Mouse (Mus musculus) embryo, embryonic 11.5 days (tissue): Measurements from ENCODE around the gene Prdm10.

Experiments used
- DNase-seq: peaks from one replicate; pipeline ENCODE4 v3.0.0-alpha.2; 2012; ENCODE audit warnings: low read depth, low spot score

The Prdm10 gene

DNA sequence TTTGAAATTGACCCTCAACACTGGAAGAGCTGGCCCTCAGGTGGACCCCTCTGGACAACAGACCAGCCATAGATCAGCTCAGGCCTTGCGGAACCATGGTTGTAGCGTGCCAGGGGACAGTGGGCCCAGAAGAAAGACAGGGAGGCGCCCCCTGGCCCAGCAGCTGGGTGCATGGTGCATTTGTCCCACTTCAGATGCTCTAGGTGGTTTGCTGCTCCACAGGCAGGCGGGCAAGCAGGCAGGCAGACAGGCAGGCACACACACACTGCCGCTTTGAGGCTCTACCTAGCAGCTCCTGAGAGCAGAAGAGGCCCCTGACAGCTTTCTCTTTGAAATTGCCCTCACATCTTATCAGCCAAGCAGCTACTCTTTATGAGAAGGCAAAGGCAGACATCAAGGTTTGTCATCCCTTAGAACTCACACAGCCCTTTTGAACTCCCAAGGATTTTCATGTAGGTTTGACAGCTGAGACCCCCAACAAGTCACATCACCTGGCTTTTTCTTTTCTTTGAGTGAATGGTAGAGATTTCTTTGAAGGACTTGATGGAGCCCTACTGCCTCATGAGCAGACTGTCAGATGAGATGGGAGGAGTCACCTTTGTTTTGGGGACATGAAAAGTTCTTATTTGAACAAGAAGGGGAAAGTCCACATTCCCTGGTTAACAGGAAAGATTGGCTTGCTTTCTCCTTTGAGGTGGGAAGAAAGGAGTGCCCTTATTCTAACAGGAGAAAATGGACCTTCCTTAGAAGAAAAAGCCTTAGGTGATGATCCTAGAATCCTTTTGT is 21.4 kb downstream of the Prdm10 start:
- DNase-seq, result no peak

- DNase-seq, result no peak
Observed at GRCm38 (mm10) chr9:31304358-31304757, 24.0 kb downstream of the Prdm10 start.

DNA sequence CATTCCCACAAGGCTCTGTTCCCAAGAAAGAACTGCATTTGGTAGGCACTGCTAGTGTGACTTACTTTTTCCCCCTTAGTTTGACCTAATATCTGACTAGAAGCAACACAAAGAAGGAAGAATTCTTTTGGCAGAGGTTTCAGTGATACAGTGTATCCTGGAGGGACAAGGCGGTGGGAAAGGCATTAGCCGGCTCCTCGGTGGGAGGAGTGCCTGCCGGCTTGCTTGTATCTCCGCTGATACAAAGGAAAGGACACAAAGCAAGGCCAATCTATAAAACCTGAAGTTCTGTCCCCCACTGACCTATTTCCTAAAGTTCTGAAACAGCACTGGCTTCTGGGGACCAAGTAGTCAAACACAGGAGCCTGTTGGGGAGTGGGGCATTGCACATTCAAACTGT is 24.8 kb downstream of the Prdm10 start:
- DNase-seq, result no peak

DNA sequence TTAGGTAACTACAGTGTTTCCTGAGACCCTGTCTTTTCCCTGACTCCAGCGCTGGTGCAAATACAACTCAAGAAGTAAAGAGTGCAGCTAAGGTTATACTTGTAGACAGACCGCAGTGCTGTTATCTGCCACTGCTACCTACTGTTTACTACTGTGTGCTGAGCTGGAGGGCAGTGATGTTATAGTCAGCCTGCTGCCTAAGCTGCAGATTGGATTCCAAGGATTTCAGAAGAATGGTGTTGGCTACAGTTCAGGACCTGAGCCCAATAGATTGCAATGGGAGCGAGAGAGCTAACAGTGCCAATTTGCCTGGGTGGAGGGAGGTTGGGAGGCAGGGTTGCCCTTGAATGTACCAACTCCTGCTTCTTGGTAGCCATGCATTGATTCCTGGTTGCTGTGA is 25.5 kb downstream of the Prdm10 start:
- no peak for DNase-seq

GRCm38 (mm10) chr9:31307232-31307631 is 26.9 kb downstream of the Prdm10 start:
- DNase-seq, result no peak

DNA sequence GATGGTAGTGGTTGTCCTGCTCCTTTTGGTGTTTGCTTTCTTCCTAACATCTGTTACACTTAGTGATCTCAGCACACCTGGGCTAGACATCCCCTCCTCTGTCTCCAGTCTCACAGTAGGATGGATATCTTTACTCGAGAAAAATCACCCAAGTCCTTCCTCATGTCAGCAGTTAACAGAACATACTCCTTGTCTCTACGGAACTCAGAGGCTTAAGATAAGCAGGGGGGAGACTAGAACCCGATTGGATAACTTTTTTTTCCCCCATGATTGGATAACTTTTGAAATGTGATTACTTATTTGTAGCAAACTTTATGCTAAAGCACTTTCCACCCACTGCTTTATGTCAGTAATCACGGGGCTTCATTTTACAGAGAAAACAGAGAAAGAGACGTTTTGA is 28.7 kb downstream of the Prdm10 start:
- no peak for DNase-seq

DNA sequence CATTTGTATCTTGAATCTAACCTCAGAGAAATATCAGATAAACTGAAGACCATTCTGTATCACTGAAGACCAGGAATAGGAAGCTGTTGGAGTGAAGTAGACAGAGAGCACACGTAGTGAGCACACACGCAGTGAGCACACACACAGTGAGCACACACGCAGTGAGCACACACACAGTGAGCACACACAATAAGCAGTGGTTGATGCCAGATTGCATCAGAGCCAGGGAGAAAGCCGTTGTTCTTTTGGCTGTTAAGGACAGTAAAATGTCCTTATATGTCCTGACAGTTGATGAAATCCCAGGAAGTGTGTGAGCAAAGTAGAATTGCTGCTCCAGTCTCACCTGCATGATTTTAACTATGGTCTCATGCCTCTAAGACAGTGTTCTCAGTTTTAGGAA is 30.3 kb downstream of the Prdm10 start:
- no peak for DNase-seq

DNA sequence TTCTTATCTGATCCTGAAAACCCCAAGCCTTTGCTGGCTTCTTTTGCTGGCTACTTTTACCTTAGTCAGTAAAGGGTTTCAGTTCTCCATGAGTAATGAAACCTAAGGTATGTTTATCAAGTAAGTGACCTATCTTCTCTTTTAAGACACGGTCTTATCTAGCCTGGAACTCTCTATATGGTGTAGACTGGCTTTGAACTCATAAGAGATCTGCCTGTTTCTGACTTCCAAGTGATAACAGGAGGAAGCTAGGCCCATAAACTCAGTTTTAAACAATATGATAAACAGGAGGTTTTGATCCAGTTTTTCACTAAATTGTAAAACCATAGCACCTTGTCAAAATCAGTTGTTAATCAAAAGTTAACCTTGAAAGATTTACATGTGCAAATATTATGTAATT is 33.5 kb downstream of the Prdm10 start:
- no peak for DNase-seq

DNA sequence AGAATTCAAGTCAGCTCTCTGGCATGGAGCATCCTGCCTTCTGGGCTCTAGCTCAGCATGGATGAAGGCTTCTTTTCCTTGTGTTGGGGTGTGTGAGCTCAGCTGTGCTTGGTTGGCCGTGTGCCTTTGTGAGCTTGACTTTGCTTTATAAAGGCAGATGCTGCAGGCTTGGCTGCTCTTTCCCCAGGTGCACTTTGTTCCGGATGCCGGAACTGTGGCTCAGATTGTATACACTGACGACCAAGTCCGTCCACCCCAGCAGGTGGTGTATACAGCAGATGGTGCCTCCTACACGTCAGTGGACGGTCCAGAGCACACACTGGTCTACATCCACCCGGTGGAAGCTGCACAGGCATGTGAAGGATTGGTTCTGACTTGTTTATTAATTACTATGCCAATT is 35.6 kb downstream of the Prdm10 start:
- DNase-seq, result no peak

DNA sequence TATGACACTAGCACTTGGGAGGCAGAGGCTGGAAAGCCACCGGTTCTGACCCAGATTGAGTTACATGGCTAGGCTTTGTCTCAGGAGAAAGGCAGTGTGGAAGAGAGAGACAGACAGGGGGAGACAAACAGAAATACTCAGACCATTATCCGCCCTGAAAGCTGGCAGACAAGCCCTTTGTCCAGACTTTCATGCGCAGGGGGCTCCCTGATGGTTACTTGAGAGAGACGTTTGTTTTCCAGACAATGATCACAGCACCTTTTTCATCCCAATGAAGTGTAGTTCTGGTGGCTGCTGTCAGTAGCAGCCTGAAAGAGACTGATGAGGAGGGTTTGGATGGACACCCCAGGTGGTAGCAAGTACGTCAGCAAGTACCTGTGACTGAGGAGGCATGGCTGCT is 38.6 kb downstream of the Prdm10 start:
- no peak for DNase-seq

- no peak for DNase-seq
Observed at GRCm38 (mm10) chr9:31320734-31321133, 40.4 kb downstream of the Prdm10 start.

GRCm38 (mm10) chr9:31321526-31321925 is 41.2 kb downstream of the Prdm10 start:
- DNase-seq, result no peak

DNA sequence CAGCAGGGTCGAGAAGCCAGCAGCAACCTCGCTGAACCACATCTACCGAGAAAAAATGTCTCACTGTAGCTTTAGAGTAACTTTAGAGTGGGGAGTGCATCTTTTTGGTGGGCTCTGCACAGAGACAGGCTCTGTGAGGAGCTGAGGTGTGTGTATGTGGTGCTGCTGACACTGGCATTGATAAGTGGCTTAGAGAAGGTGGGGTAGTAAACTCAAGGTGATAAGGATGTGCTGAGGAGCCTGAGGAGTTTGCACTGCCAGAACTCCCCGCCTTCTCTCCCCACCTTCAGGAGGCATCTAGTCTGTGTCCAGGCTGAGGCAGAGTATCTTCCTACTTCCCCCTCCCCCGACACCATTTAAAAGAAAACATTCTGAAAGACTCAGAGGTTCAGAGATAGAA is 41.8 kb downstream of the Prdm10 start:
- DNase-seq, result no peak

DNA sequence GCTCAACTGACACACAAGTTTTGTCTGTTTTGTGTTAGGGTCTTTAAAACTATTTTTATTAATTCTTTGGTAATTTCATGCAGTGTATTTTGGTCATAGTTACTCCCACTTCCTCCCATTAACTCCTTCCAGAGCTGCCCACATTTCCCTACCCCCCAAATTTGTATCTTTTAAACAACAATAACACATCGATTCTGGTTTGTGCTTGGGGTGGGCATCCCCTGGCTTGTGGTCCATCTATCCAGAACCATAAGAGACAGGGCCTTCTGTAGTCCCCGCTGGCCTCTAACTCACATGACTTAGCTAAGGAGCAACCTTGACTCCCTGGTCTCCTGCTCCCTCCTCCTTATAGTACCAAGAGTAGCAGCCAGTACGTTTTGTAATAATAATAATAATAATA is 50.5 kb downstream of the Prdm10 start:
- DNase-seq, result no peak

DNA sequence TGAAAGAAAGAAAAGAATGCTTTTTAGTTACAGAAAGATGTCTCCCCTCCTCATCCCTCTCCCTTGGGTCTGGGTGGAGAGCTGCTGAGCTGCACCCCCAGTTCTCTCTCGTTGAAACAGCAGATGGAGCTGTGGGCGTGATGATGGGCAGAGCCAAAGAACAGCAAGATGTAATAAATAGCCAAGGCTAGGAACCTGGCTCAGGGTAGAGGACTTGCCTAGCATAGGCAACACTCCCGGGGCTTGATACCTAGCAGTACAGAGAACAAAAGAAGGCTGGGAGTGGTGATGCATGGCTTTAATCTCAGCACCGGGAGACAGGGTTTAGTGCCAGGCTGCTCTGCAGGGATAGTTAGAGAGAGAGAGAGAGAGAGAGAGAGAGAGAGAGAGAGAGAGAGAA is 50.9 kb downstream of the Prdm10 start:
- no peak for DNase-seq

GRCm38 (mm10) chr9:31331906-31332305 is 51.6 kb downstream of the Prdm10 start:
- DNase-seq, result no peak

DNA sequence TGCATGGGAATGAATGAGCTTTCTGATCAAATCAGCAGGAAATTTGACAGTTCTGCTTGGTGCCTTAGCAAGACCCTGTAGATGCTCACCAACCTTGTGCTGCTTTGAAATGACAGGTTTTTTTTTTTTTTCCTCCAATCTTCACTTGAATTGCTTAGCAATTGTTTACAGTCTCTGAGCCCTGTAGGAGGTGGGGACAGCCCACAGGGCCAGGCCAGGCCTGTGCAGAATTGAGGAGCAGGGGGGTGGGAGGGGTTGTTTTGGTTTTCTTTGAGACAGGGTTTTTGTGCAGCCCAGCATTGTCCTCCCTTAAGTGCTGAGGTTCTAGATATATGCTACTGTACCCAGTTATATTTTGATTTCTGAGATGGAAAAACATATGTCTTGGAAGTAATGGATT is 52.5 kb downstream of the Prdm10 start:
- DNase-seq, result no peak

- DNase-seq, result no peak
Observed at GRCm38 (mm10) chr9:31334991-31335390, 54.7 kb downstream of the Prdm10 start.

- DNase-seq, result no peak
Observed at GRCm38 (mm10) chr9:31344289-31344831, 64.0 kb downstream of the Prdm10 start.

- DNase-seq, result no peak
Observed at GRCm38 (mm10) chr9:31346575-31347080, 66.3 kb downstream of the Prdm10 start.

DNA sequence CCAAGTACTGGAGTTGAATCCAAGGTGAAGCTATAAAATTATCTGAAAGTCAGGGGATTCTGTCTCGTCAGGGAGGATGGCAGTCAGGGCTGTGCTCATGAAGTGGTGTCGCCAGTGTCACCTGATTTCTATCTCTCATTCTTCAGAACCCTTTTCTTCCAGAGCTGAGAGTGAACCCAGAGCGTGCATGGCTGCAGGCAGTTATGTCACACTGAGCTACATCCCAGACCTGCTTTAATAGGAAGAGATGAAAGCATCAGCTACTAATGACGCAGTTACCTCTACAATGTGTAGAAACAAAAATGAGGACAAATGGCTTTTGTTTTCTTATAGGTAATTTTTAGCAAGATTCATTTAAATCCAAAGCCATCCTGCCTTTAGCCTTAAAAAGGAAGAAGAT is 68.1 kb downstream of the Prdm10 start:
- DNase-seq, result no peak

- DNase-seq, result peak; percentile 47
Observed at GRCm38 (mm10) chr9:31348915-31349314, 68.6 kb downstream of the Prdm10 start.

GRCm38 (mm10) chr9:31352716-31353115 is 72.4 kb downstream of the Prdm10 start:
- DNase-seq, result no peak
